Mouse (Mus musculus) right cerebral cortex, postnatal 25 days (tissue): Measurements from ENCODE around the gene Adamts9.

Source experiments
- DNase-seq: peaks from one replicate; pipeline ENCODE4 v3.0.0; 2022

The Adamts9 gene

GRCm38 (mm10) chr6:92921843-92922242, 21.4 kb downstream of the Adamts9 start:
- no peak for DNase-seq

GRCm38 (mm10) chr6:92920938-92921689, 22.2 kb downstream of the Adamts9 start:
- DNase-seq, result no peak

- DNase-seq, result no peak
Measured at GRCm38 (mm10) chr6:92910611-92911010, 32.7 kb downstream of the Adamts9 start.

GRCm38 (mm10) chr6:92909361-92909760, 33.9 kb downstream of the Adamts9 start:
- no peak for DNase-seq

- no peak for DNase-seq
Measured at GRCm38 (mm10) chr6:92905922-92906321, 37.4 kb downstream of the Adamts9 start.

GRCm38 (mm10) chr6:92904491-92904890, 38.8 kb downstream of the Adamts9 start:
- no peak for DNase-seq

- no peak for DNase-seq
Measured at GRCm38 (mm10) chr6:92904037-92904436, 39.3 kb downstream of the Adamts9 start.

- no peak for DNase-seq
Measured at GRCm38 (mm10) chr6:92891535-92891934, 51.8 kb downstream of the Adamts9 start.

- DNase-seq, result no peak
Measured at GRCm38 (mm10) chr6:92883131-92883900, 60.0 kb downstream of the Adamts9 start.

GRCm38 (mm10) chr6:92882446-92882845, 60.8 kb downstream of the Adamts9 start:
- no peak for DNase-seq

- no peak for DNase-seq
Measured at GRCm38 (mm10) chr6:92879700-92880265, 63.5 kb downstream of the Adamts9 start.

GRCm38 (mm10) chr6:92878771-92879170, 64.5 kb downstream of the Adamts9 start:
- DNase-seq, result no peak

- DNase-seq, result no peak
Measured at GRCm38 (mm10) chr6:92877236-92877635, 66.1 kb downstream of the Adamts9 start.

GRCm38 (mm10) chr6:92876121-92876520, 67.2 kb downstream of the Adamts9 start:
- DNase-seq, result no peak

GRCm38 (mm10) chr6:92875340-92875739, 68.0 kb downstream of the Adamts9 start:
- no peak for DNase-seq

GRCm38 (mm10) chr6:92874854-92875253, 68.4 kb downstream of the Adamts9 start:
- no peak for DNase-seq

GRCm38 (mm10) chr6:92872766-92873165, 70.5 kb downstream of the Adamts9 start:
- no peak for DNase-seq

GRCm38 (mm10) chr6:92871813-92872212, 71.5 kb downstream of the Adamts9 start:
- no peak for DNase-seq

- DNase-seq, result no peak
Measured at GRCm38 (mm10) chr6:92869582-92870219, 73.6 kb downstream of the Adamts9 start.

GRCm38 (mm10) chr6:92869089-92869581, 74.2 kb downstream of the Adamts9 start, which contains the start of gene Gm15737:
Gene Gm15737 (plus strand): TSS chr6:92869357.
- peak; percentile 10 for DNase-seq

GRCm38 (mm10) chr6:92862599-92862998, 80.7 kb downstream of the Adamts9 start:
- no peak for DNase-seq

GRCm38 (mm10) chr6:92860285-92860912, 82.9 kb downstream of the Adamts9 start:
- no peak for DNase-seq
